Mouse (Mus musculus): ENCODE measurements at regions not wholly inside any gene's neighbourhood (a gene's known extent, or its start where the extent isn't known, plus 50 kb on each side); places are given as distances from the start of the nearest gene placed in this dataset.

GRCm38 (mm10) chr5:28568417-28568816 is 101.4 kb upstream of the Shh start:
- TF ChIP-seq CTCF (IDR thresholded peaks at IDR 0.05 in 2 of 3, conservative IDR thresholded peaks at IDR 0.05 in 1 of 3; ENCODE audit: control insufficient read depth in 1 of 3, insufficient read depth in 1 of 3, low read depth in 2 of 3, low read length in 3 of 3, poor library complexity in 1 of 3, severe bottlenecking in 1 of 3): no peak
- no peak for TF ChIP-seq POLR2A (IDR thresholded peaks at IDR 0.05; ENCODE audit: control insufficient read depth in 1 of 2, insufficient read depth in 1 of 2, low read depth in 1 of 2, low read length in 2 of 2, poor library complexity in 1 of 2)
- no peak for TF ChIP-seq SMC3 (IDR thresholded peaks at IDR 0.05; ENCODE audit: low read depth, low read length)
- no peak for TF ChIP-seq USF1 (IDR thresholded peaks at IDR 0.05; ENCODE audit: low read depth, low read length)
- no peak for TF ChIP-seq ZMIZ1 (IDR thresholded peaks at IDR 0.05; ENCODE audit: low read depth, low read length)
- no peak for TF ChIP-seq NRF1 (IDR thresholded peaks at IDR 0.05; ENCODE audit: insufficient read depth, low read depth, low read length, poor library complexity, severe bottlenecking)
- TF ChIP-seq GATA1 (IDR thresholded peaks at IDR 0.05; ENCODE audit: low read depth, low read length): no peak
- TF ChIP-seq RCOR1 (IDR thresholded peaks at IDR 0.05; ENCODE audit: low read depth, low read length): no peak
- TF ChIP-seq BHLHE40 (IDR thresholded peaks at IDR 0.05; ENCODE audit: borderline replicate concordance, low read depth, low read length): no peak
- no peak for TF ChIP-seq MYB (IDR thresholded peaks at IDR 0.05; ENCODE audit: low read depth, low read length)

All from MEL (cell line).